Mouse (Mus musculus) kidney, embryonic 15.5 days (tissue): ENCODE results near the gene Cenph. TPM values are rescaled to one million over a fixed set of nuclear protein-coding genes. Genes with fewer than 3 reads are reported as not detected.
"Not testable (repeated sequence)": the region's sequence is repeated elsewhere in the genome, so short reads cannot be mapped to it uniquely, and the experiment has no call there.

Source experiments
- ATAC-seq: fragments of 200-750 bp; cut with Nextera tagmentation; replicated peaks from 2 replicates; pipeline ENCODE4 v1.8.0; 2017; ENCODE audit warnings: moderate TSS enrichment; ENCODE audit not compliant: low FRiP score
- H3K27ac ChIP-seq: fragments of 300-500 bp; sonication (generic); 2 replicates; pipeline ENCODE4 v1.5.1; 2015; ENCODE audit warnings: mild to moderate bottlenecking, inconsistent platforms
- H3K27me3 ChIP-seq: fragments of 300-500 bp; sonication (generic); 2 replicates; pipeline ENCODE4 v1.6.1; 2015; ENCODE audit warnings: inconsistent platforms
- H3K36me3 ChIP-seq: fragments of 300-500 bp; sonication (generic); 2 replicates; pipeline ENCODE4 v1.6.1; 2015; ENCODE audit warnings: inconsistent platforms
- H3K4me1 ChIP-seq: fragments of 300-500 bp; sonication (generic); 2 replicates; pipeline ENCODE4 v1.6.1; 2015; ENCODE audit warnings: inconsistent platforms
- H3K4me2 ChIP-seq: fragments of 300-500 bp; sonication (generic); 2 replicates; pipeline ENCODE4 v1.6.1; 2015; ENCODE audit warnings: moderate library complexity, mild to moderate bottlenecking, inconsistent platforms
- H3K4me3 ChIP-seq: fragments of 300-500 bp; sonication (generic); replicated peaks from 2 replicates; pipeline ENCODE4 v1.5.1; 2015; ENCODE audit warnings: mild to moderate bottlenecking, inconsistent platforms
- H3K9ac ChIP-seq: fragments of 300-500 bp; sonication (generic); 2 replicates; pipeline ENCODE4 v1.6.1; 2015; ENCODE audit warnings: mild to moderate bottlenecking, inconsistent platforms
- H3K9me3 ChIP-seq: fragments of 300-500 bp; sonication (generic); replicated peaks from 2 replicates; pipeline ENCODE4 v1.6.1; 2016; ENCODE audit warnings: inconsistent platforms
- WGBS: fragments of 180-500 bp; shearing (Covaris S2); methylation state at CpG from one replicate; pipeline ENCODE4 v1.1.7; 2015; ENCODE audit warnings: mixed read lengths; 5-methylcytosine and 5-hydroxymethylcytosine counted together
- polyA plus RNA-seq: library from polyadenylated mRNA; unstranded; fragments of >200 nt; fragmentation: Nextera tagmentation; extraction: Ambion mirVana; gene quantifications from 2 replicates; pipeline ENCODE4 v1.2.1, GENCODE M21; 2015

Cenph gene
- polyA plus RNA-seq: 39.0 and 42.7 TPM in 2 replicates

GRCm38 (mm10) chr13:100775252-100776055 lies at the start of gene Cenph:
Gene Cenph, minus strand, starts transcription at chr13:100775899.
- Histone ChIP-seq H3K4me2 (peak within 1 kb of the TSS; percentile 89), H3K4me3 (peak within 1 kb of the TSS; percentile 83), H3K27me3 (no peaks in the 10 kb centered on the region), H3K36me3 (peaks cover 46% of the 10 kb centered on the region), H3K27ac (peak within 1 kb of the TSS; percentile 74), H3K9me3 (no peaks in the 10 kb centered on the region), H3K9ac (peak within 1 kb of the TSS; percentile 75), H3K4me1 (peaks cover 17% of the 10 kb centered on the region)
- under 1% methylated on average over 46 of the region's 46 CpGs for WGBS
- peak; percentile 94 for ATAC-seq

- WGBS: 89% methylated on average over 3 of the region's 3 CpGs
- no peaks in the 10 kb centered on the region for H3K4me1 ChIP-seq
- no peak for ATAC-seq
- no peak overlapping the region for H3K4me2 ChIP-seq
- peaks cover 76% of the 10 kb centered on the region for H3K36me3 ChIP-seq
- H3K9me3 ChIP-seq: no peaks in the 10 kb centered on the region
- H3K27me3 ChIP-seq: no peaks in the 10 kb centered on the region
- H3K4me3 ChIP-seq: no peak overlapping the region
- H3K9ac ChIP-seq: no peak overlapping the region
- H3K27ac ChIP-seq: no peak overlapping the region
Measured at GRCm38 (mm10) chr13:100824916-100825315, 49.2 kb upstream of the Cenph start.

GRCm38 (mm10) chr13:100824306-100824705 lies 48.6 kb upstream of the Cenph start:
- 85% methylated on average over 6 of the region's 6 CpGs for WGBS
- H3K9me3 ChIP-seq: no peaks in the 10 kb centered on the region
- H3K4me3 ChIP-seq: no peak overlapping the region
- H3K4me1 ChIP-seq: no peaks in the 10 kb centered on the region
- ATAC-seq: no peak
- H3K27ac ChIP-seq: no peak overlapping the region
- H3K4me2 ChIP-seq: no peak overlapping the region
- H3K9ac ChIP-seq: no peak overlapping the region
- no peaks in the 10 kb centered on the region for H3K27me3 ChIP-seq
- H3K36me3 ChIP-seq: peaks cover 82% of the 10 kb centered on the region

GRCm38 (mm10) chr13:100823863-100824262 lies 48.2 kb upstream of the Cenph start:
- ATAC-seq: no peak
- 95% methylated on average over 3 of the region's 3 CpGs for WGBS
- Histone ChIP-seq H3K9ac (no peak overlapping the region), H3K9me3 (no peaks in the 10 kb centered on the region), H3K36me3 (peaks cover 84% of the 10 kb centered on the region), H3K27ac (no peak overlapping the region), H3K27me3 (no peaks in the 10 kb centered on the region), H3K4me3 (no peak overlapping the region), H3K4me1 (no peaks in the 10 kb centered on the region), H3K4me2 (no peak overlapping the region)

- H3K9me3 ChIP-seq: no peaks in the 10 kb centered on the region
- H3K4me3 ChIP-seq: no peak overlapping the region
- no peak overlapping the region for H3K9ac ChIP-seq
- H3K4me1 ChIP-seq: no peaks in the 10 kb centered on the region
- WGBS: 92% methylated on average over 6 of the region's 6 CpGs
- peaks cover 87% of the 10 kb centered on the region for H3K36me3 ChIP-seq
- H3K4me2 ChIP-seq: no peak overlapping the region
- H3K27ac ChIP-seq: no peak overlapping the region
- no peaks in the 10 kb centered on the region for H3K27me3 ChIP-seq
- ATAC-seq: no peak
Measured at GRCm38 (mm10) chr13:100814451-100814850, 38.8 kb upstream of the Cenph start.

- no peak for ATAC-seq
- no peak overlapping the region for H3K4me2 ChIP-seq
- H3K27ac ChIP-seq: no peak overlapping the region
- no peaks in the 10 kb centered on the region for H3K9me3 ChIP-seq
- H3K36me3 ChIP-seq: peaks cover 85% of the 10 kb centered on the region
- H3K27me3 ChIP-seq: no peaks in the 10 kb centered on the region
- H3K4me1 ChIP-seq: no peaks in the 10 kb centered on the region
- WGBS: 98% methylated on average over 3 of the region's 3 CpGs
- H3K4me3 ChIP-seq: no peak overlapping the region
- H3K9ac ChIP-seq: no peak overlapping the region
Measured at GRCm38 (mm10) chr13:100805776-100806175, 30.1 kb upstream of the Cenph start.

GRCm38 (mm10) chr13:100797171-100797570 lies 21.5 kb upstream of the Cenph start:
- Histone ChIP-seq H3K27me3 (no peaks in the 10 kb centered on the region), H3K9me3 (no peaks in the 10 kb centered on the region), H3K9ac (no peak overlapping the region), H3K4me3 (no peak overlapping the region), H3K36me3 (peaks cover 22% of the 10 kb centered on the region), H3K27ac (no peak overlapping the region), H3K4me2 (no peak overlapping the region), H3K4me1 (no peaks in the 10 kb centered on the region)
- ATAC-seq: no peak
- WGBS: 91% methylated on average over 6 of the region's 6 CpGs

- Histone ChIP-seq H3K27ac (no peak overlapping the region), H3K9me3 (no peaks in the 10 kb centered on the region), H3K4me3 (no peak overlapping the region), H3K36me3 (peaks cover 8% of the 10 kb centered on the region; the same call in 1 of the 2 replicates), H3K4me2 (no peak overlapping the region), H3K9ac (no peak overlapping the region), H3K27me3 (no peaks in the 10 kb centered on the region), H3K4me1 (peaks cover 19% of the 10 kb centered on the region)
- ATAC-seq: no peak
- 73% methylated on average over 3 of the region's 3 CpGs for WGBS
Measured at GRCm38 (mm10) chr13:100789083-100789482, 13.4 kb upstream of the Cenph start.

- WGBS: 94% methylated on average over 12 of the region's 14 CpGs
Measured at GRCm38 (mm10) chr13:100788057-100788456, 12.4 kb upstream of the Cenph start.

GRCm38 (mm10) chr13:100787316-100788010 lies 11.8 kb upstream of the Cenph start:
- Histone ChIP-seq H3K9ac (no peak overlapping the region), H3K9me3 (no peaks in the 10 kb centered on the region), H3K4me3 (no peak overlapping the region), H3K27me3 (no peaks in the 10 kb centered on the region), H3K4me1 (peaks cover 24% of the 10 kb centered on the region), H3K4me2 (no peak overlapping the region), H3K27ac (no peak overlapping the region), H3K36me3 (peaks cover 24% of the 10 kb centered on the region)
- ATAC-seq: no peak
- 75% methylated on average over 6 of the region's 6 CpGs for WGBS

More at GRCm38 (mm10) chr13:100788057-100788456, 12.4 kb upstream of the Cenph start:
- not testable (repeated sequence) for H3K27me3 ChIP-seq, H3K9ac ChIP-seq, H3K4me2 ChIP-seq, ATAC-seq, H3K4me3 ChIP-seq, H3K27ac ChIP-seq, H3K9me3 ChIP-seq
- peaks cover 18% of the 10 kb centered on the region; the same call in 1 of the 2 replicates for H3K36me3 ChIP-seq
- peaks cover 24% of the 10 kb centered on the region for H3K4me1 ChIP-seq

- ATAC-seq: peak; percentile 99
- H3K27ac ChIP-seq: peak within 1 kb of the TSS; percentile 66
- no peaks in the 10 kb centered on the region for H3K27me3 ChIP-seq
- H3K4me1 ChIP-seq: peaks cover 24% of the 10 kb centered on the region
- peak within 1 kb of the TSS; percentile 68 for H3K4me2 ChIP-seq
- under 1% methylated on average over 35 of the region's 35 CpGs for WGBS
- peak within 1 kb of the TSS; percentile 63 for H3K9ac ChIP-seq
- no peaks in the 10 kb centered on the region for H3K9me3 ChIP-seq
- peaks cover 35% of the 10 kb centered on the region for H3K36me3 ChIP-seq
- H3K4me3 ChIP-seq: peak within 1 kb of the TSS; percentile 62
Measured at GRCm38 (mm10) chr13:100786414-100786867, 10.7 kb upstream of the Cenph start, which contains the start of gene Ccnb1. Gene Ccnb1, minus strand, starts transcription at chr13:100786570.

GRCm38 (mm10) chr13:100785806-100786413 lies 10.2 kb upstream of the Cenph start:
- Histone ChIP-seq H3K27ac (peak overlapping the region; percentile 65), H3K36me3 (peaks cover 40% of the 10 kb centered on the region), H3K27me3 (no peaks in the 10 kb centered on the region), H3K4me1 (peaks cover 24% of the 10 kb centered on the region), H3K4me3 (peak overlapping the region; percentile 62), H3K4me2 (peak overlapping the region; percentile 68), H3K9ac (peak overlapping the region; percentile 63), H3K9me3 (no peaks in the 10 kb centered on the region)
- ATAC-seq: peak; percentile 49
- under 1% methylated on average over 30 of the region's 30 CpGs for WGBS
